Mouse (Mus musculus) embryonic fibroblast, embryonic 13.5 days (primary cell): ENCODE data around the gene Samd15.

Experiments
- CTCF ChIP-seq: IDR thresholded peaks from 2 replicates; pipeline ENCODE4 v1.5.1; 2011; ENCODE audit warnings: mild to moderate bottlenecking, control low read depth, low read length, moderate library complexity, borderline replicate concordance; ENCODE audit not compliant: insufficient read depth
- POLR2A ChIP-seq: IDR thresholded peaks from 2 replicates; pipeline ENCODE4 v1.6.1; 2011; ENCODE audit warnings: low read depth, mild to moderate bottlenecking, control low read depth, low read length, moderate library complexity

DNA sequence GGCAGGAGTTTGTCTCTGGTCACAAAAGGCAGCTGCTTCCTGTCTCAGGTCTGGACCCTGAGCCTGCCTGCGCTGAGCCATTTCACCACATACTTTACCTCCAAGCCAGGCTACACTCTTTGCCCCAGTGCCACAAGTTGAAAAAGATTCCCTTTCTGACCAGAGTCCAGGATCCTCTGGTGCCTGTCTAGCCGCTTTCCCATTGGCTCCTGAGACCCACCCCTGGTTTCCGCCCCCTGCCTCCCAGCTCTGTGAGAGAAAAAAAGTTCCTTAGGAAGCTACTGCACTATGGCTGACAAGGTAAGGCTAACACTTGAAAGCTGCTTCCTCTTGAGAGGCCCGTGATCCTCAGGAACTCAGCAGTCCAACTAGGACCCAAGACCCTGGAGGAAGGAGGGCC is 42.2 kb upstream of the Samd15 start:
- no peak for TF ChIP-seq POLR2A
- no peak for TF ChIP-seq CTCF
